Mouse (Mus musculus) T-helper 2 cell (primary cell): ENCODE results near the gene Gpr155.

Experiments
- in situ Hi-C: fragments of 300-600 bp; cut with MboI, MseI; formaldehyde crosslinking; loops from one replicate; pipeline ENCODE4 v1.15.1; 2025; ENCODE audit warnings: high pct_unique_total_duplicates

Gene Gpr155

DNA sequence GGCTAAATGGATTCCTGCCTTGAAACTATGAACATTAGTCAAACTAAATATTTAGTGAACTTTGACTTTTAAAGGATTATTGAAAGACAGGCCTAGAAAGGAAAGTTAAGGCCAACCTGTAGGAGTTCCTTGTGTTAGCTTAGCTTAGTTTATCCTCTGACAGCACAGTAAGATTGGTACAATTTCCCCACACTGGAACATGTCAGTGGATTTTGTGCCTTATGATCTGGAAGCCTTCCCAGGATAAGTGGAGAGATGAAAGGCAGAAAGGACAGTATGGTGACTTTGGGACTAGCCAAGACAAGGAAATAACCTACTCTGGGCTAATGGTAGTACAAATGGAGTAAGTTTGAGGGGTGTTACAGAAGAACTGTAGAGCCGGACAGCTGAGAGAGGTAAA is 1.4 kb upstream of the Gpr155 start:
- in situ Hi-C loops = loop anchor here (5.0 kb wide), 1 partner anchor 76 kb away; the partner anchor contains the start of genes Cir1 and Scrn3

DNA sequence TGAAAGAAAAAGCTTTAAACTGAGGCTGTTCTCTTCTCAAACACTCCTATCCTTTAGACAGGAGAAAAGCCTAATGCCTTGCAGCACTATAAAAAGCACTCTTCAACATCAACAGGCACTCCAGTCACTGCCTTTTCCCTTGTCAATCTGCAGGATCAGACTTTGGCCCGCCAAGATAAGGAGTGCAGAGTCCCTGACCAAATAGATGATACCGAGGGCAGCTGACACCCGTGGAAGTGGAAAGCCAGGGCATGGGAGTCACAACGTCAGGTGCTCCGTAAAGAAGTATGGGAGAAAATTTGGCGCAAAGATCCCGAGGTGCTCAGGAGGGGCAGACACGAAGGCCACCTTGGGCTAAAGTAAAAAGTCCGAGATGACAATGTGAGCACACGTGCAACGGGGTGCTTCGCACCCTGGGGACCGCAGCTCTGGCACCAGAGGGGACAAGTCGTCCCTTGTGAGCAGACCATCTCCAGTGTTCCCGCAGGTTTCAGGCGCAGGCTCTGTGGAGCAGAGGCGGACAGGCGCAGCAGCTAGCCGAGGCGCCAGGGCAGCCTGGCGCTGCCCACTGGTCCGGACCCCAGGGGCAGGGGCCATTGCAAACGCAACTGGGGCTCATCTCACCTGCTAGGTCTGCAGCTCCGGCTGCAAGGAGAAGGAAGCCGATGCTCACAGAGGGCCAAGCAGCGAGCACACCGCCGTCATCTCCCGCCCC is 574 bp downstream of the Gpr155 start:
- in situ Hi-C loops = loop anchor here (5.0 kb wide), 1 partner anchor 73 kb away; the partner anchor contains the start of genes Cir1 and Scrn3

- in situ Hi-C loops = loop anchor here (5.0 kb wide), 1 partner anchor 73 kb away; the partner anchor contains the start of genes Cir1 and Scrn3
These were observed 1.2 kb downstream of the Gpr155 start for GRCm38 (mm10) chr2:73385172-73385571.

DNA sequence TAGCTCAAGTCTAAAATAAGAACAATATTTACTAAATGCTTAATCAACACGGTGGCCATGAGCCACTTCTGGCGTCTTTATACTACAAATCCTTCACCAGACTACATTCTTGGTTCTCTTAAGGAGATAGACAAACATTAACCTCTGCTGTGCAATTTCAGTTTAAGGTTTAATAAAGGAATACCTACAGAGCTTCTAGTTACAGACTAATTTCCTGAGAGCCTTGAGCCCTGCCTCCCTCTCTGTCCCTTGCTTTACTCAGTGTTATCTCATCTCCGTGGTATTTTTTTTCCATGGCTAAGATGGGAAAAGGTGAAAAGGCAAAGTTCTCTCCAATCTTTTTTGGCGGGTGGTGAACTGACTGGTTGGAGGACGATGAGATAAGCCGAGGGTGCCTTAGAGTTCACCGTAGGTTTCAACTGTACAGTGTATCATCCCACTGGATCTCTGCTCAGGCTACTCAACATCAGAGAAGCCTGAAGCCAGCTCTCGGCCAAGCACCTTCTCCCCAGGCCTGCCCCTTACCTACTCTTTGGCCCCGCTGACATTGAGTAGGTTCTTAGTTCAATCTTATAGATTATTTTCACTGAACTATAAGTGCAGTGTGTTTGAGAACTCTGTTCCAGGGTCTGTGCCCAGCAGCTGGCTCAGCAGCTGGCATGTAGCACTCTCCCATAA is 5.9 kb downstream of the Gpr155 start:
- in situ Hi-C loops = no loop called here

DNA sequence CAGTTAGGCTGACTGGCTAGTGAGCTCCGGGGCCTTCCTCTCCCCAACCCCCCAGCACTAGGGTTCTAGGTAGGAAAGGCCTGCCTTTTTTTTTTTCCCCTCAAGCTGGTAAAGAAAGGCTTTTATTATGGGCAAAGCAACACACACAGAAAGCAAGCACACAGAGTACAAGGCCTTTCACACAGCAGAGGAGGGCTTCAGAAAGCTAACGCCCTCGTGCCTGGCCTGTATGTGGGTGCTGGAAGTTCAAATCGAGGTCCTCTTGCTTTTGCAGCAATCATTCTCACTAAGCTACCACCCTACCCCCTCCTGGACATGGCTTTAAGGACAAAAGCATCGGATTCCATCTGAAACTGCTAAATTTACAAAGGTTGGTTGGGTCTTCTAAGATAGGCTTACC is 6.7 kb downstream of the Gpr155 start:
- in situ Hi-C loops = no loop called here

- in situ Hi-C loops = no loop called here
These were observed 8.0 kb downstream of the Gpr155 start for GRCm38 (mm10) chr2:73378326-73378725.

GRCm38 (mm10) chr2:73371530-73372335 is 14.6 kb downstream of the Gpr155 start:
- in situ Hi-C loops = no loop called here

DNA sequence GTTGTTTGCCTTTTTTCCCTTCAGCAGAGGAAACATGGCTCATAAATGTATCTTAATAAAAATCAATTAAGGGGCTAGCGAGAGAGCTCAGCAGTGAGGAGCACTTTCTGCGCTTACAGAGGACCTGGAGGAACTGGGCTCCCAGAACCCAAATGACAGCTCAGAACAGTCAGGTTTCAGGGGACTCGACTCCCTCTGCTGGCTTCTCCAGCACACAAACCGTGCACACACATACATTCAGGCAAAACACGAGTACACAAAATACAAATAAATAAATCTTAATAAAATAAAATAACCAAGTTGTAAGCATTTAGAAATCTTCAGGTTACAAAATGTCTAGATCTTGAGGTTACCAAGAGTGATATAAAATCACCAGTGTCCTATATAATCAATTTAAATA is 22.9 kb downstream of the Gpr155 start:
- in situ Hi-C loops = no loop called here

DNA sequence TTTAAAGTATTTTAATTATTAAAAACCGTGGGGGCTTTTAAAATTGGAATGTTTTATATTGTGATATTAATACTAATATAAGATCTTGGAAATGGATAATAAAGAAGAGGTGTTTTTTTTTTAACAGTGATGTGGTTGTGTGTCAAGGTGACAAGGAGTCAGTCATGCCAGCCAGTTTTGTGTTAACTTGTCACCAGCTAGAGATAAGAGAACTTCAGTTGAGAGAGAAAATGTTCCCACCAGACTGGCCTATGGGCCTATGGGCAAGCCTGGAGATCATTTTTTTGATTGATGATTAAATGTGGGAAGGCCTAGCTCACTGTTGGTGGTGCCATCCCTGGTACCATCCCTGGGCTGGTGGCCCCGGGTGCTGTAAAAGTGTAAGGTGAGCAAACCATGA is 25.8 kb downstream of the Gpr155 start:
- in situ Hi-C loops = no loop called here

DNA sequence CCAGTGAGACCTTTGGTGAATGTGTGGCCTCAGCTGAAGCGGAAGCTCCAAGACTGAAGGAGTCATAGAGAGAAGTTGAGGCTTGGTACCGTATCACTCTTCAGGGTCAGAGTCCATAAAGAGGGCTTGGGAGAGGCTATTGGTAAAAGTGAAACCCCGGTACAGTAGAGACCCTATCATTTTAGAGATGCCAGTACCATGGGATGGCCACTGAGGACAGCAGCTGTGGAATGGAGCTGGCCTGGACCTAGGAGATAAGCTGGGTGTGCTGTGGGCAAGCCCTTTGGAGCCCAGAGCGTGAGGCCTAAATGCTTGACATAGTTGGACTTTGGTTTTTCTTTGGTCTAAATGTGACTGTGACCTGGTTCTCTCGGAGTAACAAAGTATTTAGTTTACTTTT is 26.4 kb downstream of the Gpr155 start:
- in situ Hi-C loops = no loop called here

DNA sequence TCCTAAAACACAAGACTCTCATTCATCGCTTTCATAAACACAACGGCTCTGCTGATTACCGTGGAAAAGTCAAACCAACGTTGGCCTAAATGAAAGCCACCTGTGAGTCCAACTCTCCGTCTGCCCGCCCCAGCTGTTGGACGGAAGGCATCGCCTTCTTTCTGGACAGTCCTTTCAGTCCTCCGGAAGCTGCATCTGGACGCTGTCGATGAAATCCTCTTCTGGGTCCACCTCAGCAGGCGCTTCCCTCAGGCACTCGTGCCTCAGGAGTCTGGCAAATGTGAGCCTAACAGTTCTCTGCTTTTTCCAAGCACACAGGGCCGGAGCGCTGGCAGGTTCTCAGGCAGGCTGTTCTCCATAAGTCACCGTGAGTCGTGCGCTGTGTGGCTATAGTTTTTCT is 29.4 kb downstream of the Gpr155 start:
- in situ Hi-C loops = no loop called here

DNA sequence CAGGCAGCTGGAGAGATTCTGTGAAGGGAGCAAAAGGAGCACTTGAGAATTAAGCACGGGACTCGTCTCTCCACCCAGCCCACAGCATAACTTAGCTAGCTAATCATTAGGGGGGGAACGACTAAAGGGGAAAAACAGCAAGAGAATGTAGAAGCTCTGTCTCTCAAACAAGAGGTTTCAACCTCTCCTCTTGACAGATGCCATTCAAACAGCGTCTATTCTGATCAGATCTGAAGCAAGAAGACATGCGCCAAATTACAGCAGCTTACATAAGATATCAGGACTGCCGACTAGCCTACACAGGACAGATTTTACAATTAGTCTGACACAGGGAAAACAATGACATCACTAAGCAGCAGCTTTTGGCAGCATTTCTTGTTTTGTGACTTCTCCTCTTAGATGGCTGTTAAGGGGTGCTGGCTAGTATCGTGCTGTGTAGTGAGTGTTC is 34.4 kb downstream of the Gpr155 start:
- in situ Hi-C loops = no loop called here

DNA sequence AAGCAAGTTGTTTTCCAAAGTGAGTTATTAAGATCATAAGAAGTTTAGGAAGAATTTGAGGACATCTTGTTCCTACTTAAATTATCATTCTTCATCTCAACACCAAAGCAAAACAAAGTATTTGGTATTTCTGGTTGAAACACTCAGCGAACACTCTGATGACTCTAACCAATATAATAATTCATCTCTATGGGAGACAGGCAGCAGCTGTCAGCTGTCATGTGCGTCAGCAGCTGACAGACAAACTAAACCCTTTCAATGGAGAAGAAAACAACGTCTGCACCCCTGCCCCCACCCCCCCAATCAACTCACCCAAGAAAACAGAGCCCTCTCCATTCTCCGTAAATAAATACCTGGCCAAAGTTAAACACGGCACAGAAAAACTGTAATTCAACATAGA is 34.9 kb downstream of the Gpr155 start:
- in situ Hi-C loops = no loop called here

DNA sequence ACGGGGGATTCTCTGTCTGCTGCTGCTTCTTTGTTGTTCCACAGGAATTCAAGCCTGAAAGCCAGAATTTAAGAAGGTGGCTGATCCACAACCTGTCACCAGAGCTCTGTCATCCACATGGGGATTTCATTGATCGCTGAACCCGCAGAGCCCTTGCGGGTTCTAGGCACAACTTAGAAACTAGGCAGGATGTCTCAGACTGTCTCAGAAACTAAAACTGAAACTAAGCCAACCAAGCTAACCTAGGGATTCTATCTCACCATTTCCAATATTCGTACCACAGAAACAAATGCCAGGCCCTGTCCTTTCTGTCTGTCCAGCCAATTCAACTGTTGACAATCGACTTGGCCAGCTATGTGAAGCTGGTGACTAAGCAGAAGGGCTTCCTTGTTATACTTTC is 38.2 kb downstream of the Gpr155 start:
- in situ Hi-C loops = no loop called here

DNA sequence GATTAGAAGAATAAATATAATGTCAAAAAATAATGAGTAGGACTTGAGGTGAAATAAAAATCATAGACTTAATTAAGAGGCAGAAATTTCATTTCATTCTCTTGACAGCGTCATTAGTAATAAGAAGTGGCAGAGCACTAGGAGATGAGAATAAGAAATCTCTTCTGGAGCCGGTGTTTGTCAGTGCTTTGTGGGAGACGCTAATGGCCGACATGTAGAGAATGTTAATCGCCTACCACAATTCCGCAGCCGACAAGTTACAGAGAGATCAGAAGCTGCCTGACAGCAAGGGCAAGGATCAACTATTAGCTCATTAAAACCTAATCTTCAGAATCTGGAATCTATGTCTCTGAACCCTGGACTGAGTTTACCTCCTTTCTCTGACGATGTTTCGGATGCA is 38.6 kb downstream of the Gpr155 start:
- in situ Hi-C loops = no loop called here

- in situ Hi-C loops = no loop called here
These were observed 39.2 kb downstream of the Gpr155 start for GRCm38 (mm10) chr2:73347136-73347535.

GRCm38 (mm10) chr2:73346345-73347086 is 39.9 kb downstream of the Gpr155 start:
- in situ Hi-C loops = no loop called here

GRCm38 (mm10) chr2:73345204-73345603 is 41.2 kb downstream of the Gpr155 start:
- in situ Hi-C loops = no loop called here

DNA sequence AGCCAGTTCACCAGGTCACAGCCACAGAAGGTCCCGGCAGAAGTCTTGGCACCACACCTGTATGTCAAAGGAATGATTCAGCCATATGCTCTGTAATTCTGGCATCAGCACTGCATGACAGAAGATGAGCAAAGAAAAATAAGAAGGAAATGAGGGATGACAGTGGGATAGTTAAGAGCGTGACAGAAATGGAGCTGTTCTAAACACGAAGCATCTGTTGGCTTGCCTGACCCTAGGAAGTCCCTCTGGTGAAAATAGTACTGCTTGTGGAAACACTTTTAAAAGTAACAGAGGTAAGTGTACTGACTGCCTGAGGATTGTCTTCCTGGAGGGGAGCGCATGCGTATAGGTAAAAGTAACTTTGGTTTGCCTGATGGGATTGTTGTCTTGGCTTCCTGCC is 42.7 kb downstream of the Gpr155 start:
- in situ Hi-C loops = no loop called here

GRCm38 (mm10) chr2:73338415-73338814 is 48.0 kb downstream of the Gpr155 start:
- in situ Hi-C loops = no loop called here

DNA sequence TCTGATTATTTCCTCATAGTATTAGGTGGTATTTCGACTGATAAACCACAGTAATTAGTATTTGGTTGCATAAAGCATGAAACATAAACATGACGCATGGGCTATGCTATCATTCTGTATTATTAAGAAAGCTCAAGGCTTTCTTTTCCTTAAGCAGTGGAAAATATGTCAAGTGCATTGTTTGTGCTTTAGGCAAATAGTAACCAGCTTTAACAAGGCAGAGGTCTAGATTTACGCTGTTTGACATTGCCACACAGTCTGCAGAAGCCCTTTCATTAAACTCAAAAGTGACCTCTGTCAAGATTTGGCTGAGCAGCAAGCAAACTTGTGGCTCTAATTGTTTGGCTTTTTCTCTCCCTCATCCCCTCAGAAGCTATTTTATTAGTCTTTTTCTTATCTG is 50.4 kb downstream of the Gpr155 start:
- in situ Hi-C loops = no loop called here

- in situ Hi-C loops = no loop called here
These were observed 60.5 kb downstream of the Gpr155 start for GRCm38 (mm10) chr2:73325871-73326270.
